Mouse (Mus musculus) midbrain, embryonic 13.5 days (tissue): Measurements from ENCODE around the gene Ankrd37. TPM values are rescaled to one million over a fixed set of nuclear protein-coding genes. Genes with fewer than 3 reads are reported as not detected.

Experiments
- ATAC-seq: fragments of 200-750 bp; cut with Nextera tagmentation; 2 replicates; pipeline ENCODE4 v1.8.0; 2017; ENCODE audit warnings: mild to moderate bottlenecking, moderate TSS enrichment, moderate library complexity
- H3K27ac ChIP-seq: fragments of 300-500 bp; sonication (generic); 2 replicates; pipeline ENCODE4 v1.5.1; 2015; ENCODE audit warnings: inconsistent platforms, mild to moderate bottlenecking, moderate library complexity
- H3K27me3 ChIP-seq: fragments of 300-500 bp; sonication (generic); 2 replicates; pipeline ENCODE4 v1.6.1; 2015; ENCODE audit warnings: mild to moderate bottlenecking, inconsistent platforms
- H3K36me3 ChIP-seq: fragments of 300-500 bp; sonication (generic); 2 replicates; pipeline ENCODE4 v1.6.1; 2015; ENCODE audit warnings: mild to moderate bottlenecking, inconsistent platforms
- H3K4me1 ChIP-seq: fragments of 300-500 bp; sonication (generic); replicated peaks from 2 replicates; pipeline ENCODE4 v1.6.1; 2015; ENCODE audit warnings: inconsistent platforms
- H3K4me2 ChIP-seq: fragments of 300-500 bp; sonication (generic); replicated peaks from 2 replicates; pipeline ENCODE4 v1.6.1; 2015; ENCODE audit warnings: moderate library complexity, mild to moderate bottlenecking, inconsistent platforms
- H3K4me3 ChIP-seq: fragments of 300-500 bp; sonication (generic); replicated peaks from 2 replicates; pipeline ENCODE4 v1.5.1; 2015; ENCODE audit warnings: mild to moderate bottlenecking, inconsistent platforms
- H3K9ac ChIP-seq: fragments of 300-500 bp; sonication (generic); replicated peaks from 2 replicates; pipeline ENCODE4 v1.6.1; 2015; ENCODE audit warnings: mild to moderate bottlenecking, inconsistent platforms
- H3K9me3 ChIP-seq: fragments of 300-500 bp; sonication (generic); 2 replicates; pipeline ENCODE4 v1.6.1; 2016; ENCODE audit warnings: mild to moderate bottlenecking, inconsistent platforms
- WGBS: fragments of 180-500 bp; shearing (Covaris S2); methylation state at CpG from one replicate; pipeline ENCODE4 v1.1.7; 2015; 5-methylcytosine and 5-hydroxymethylcytosine counted together
- polyA plus RNA-seq: library from polyadenylated mRNA; unstranded; fragments of >200 nt; fragmentation: Nextera tagmentation; extraction: Ambion mirVana; gene quantifications from 2 replicates; pipeline ENCODE4 v1.2.1, GENCODE M21; 2015

Gene Ankrd37
- polyA plus RNA-seq, 1 experiment from 2014 or later: 32.3 TPM

GRCm38 (mm10) chr8:45950622-45951021 lies 54.9 kb downstream of the Ankrd37 start:
- H3K9me3 ChIP-seq: no peaks in the 10 kb centered on the region
- no peak overlapping the region for H3K27ac ChIP-seq
- H3K4me2 ChIP-seq: no peak overlapping the region
- 47% methylated on average over 2 of the region's 2 CpGs for WGBS
- no peak overlapping the region for H3K9ac ChIP-seq
- H3K36me3 ChIP-seq: no peaks in the 10 kb centered on the region
- no peaks in the 10 kb centered on the region for H3K4me1 ChIP-seq
- H3K4me3 ChIP-seq: no peak overlapping the region
- H3K27me3 ChIP-seq: no peaks in the 10 kb centered on the region
- no peak for ATAC-seq

Other genes starting within 250 kb of the Ankrd37 start
- 20.5 and 34.9 TPM in 2 replicates for gene Pdlim3, start 120.2 kb downstream of the Ankrd37 start, polyA plus RNA-seq
- gene Ccdc110, start 71.1 kb downstream of the Ankrd37 start, polyA plus RNA-seq: 0.20 and 0.31 TPM in 2 replicates
- gene 1700029J07Rik, start 30.5 kb downstream of the Ankrd37 start, polyA plus RNA-seq: 4.0 and 4.8 TPM in 2 replicates
- 60.3 and 62.6 TPM in 2 replicates for gene Ufsp2, start 30.2 kb downstream of the Ankrd37 start, polyA plus RNA-seq
- 0.55 and 0.62 TPM in 2 replicates for gene Lrp2bp, start 6.4 kb downstream of the Ankrd37 start, polyA plus RNA-seq
- gene Cfap97, start 146.1 kb upstream of the Ankrd37 start, polyA plus RNA-seq: 28.7 and 29.2 TPM in 2 replicates
- gene Snx25, start 146.5 kb upstream of the Ankrd37 start, polyA plus RNA-seq: 6.4 and 6.5 TPM in 2 replicates
- gene Slc25a4, start 205.6 kb upstream of the Ankrd37 start, polyA plus RNA-seq: 693 and 718 TPM in 2 replicates